Comparison of ENCODE assay signal across 15 mouse cellular contexts in the genomic region with DNA sequence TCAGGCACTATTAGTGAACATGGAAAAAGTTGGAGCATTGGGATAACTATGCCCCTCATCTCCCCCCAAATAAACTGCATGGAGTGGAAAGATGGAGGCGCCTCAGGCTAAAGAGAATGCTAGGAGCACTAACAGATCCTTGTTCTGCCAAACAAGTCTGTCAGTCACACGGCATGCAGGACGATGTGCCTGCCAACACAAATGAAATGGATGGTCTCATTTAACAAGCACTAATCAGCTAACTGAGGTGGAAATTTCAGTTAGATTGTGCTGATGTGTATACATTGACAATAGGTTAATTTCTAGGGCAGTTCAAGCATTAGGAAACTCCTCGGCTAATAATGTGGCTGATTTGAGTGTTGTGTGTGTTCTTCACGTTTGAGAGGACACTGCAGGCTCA.
"Had no signal": no experiment of that assay in that cellular context is flagged by ENCODE, and none has a peak within 500 bp of the region (broad histone marks: within the 10 kb centered on the region; RNA-seq: fewer than 3 reads in every experiment).

No protein-coding gene starts in this region.

- H3K27me3 ChIP-seq: liver, embryonic 15.5 days; neural tube, embryonic 12.5 days; stomach, embryonic 15.5 days had no signal

- H3K9ac ChIP-seq: liver, embryonic 15.5 days; neural tube, embryonic 12.5 days; stomach, embryonic 15.5 days had no signal

- ATAC-seq: lung, postnatal 0 days had no signal

- H3K9me3 ChIP-seq: limb, embryonic 10.5 days; liver, embryonic 15.5 days; neural tube, embryonic 12.5 days; stomach, embryonic 15.5 days had no signal

- H3K4me3 ChIP-seq: layer of hippocampus, adult 2 months; limb, embryonic 10.5 days; liver, embryonic 15.5 days; neural tube, embryonic 12.5 days; stomach, embryonic 15.5 days had no signal

- H3K4me2 ChIP-seq: liver, embryonic 11.5 days; liver, embryonic 15.5 days; neural tube, embryonic 12.5 days; stomach, embryonic 15.5 days had no signal

- H3K27ac ChIP-seq: layer of hippocampus, adult 2 months; limb, embryonic 10.5 days; liver, embryonic 15.5 days; neural tube, embryonic 12.5 days; stomach, embryonic 15.5 days had no signal

- H3K36me3 ChIP-seq: limb, embryonic 10.5 days; liver, embryonic 15.5 days; neural tube, embryonic 12.5 days; stomach, embryonic 15.5 days had no signal

- DNase-seq: kidney, adult 8-10 months; kidney, postnatal 25 days; lung, adult 2 months; lung, postnatal 36 days; midbrain, embryonic 14.5 days; right cerebral cortex, postnatal 14 days; thymus, adult 2 months; thymus, postnatal 25 days had no signal

- H3K4me1 ChIP-seq: liver, embryonic 15.5 days; neural tube, embryonic 12.5 days; stomach, embryonic 15.5 days had no signal
